Mouse (Mus musculus) A20 (cell line): ENCODE measurements around the gene Snrpa.

ENCODE experiments used
- DNase-seq: peaks from one replicate; pipeline ENCODE4 v3.0.0-alpha.2; 2011; ENCODE audit warnings: low read depth, low spot score

The Snrpa gene

GRCm38 (mm10) chr7:27195681-27196611 is at the start of gene Snrpa, which contains the start of gene BC024978:
Snrpa (minus strand) TSS chr7:27196271.
BC024978 (plus strand) TSS chr7:27195781.
- DNase-seq: peak; percentile 99

- DNase-seq: peak; percentile 57
Observed at GRCm38 (mm10) chr7:27244088-27244487, 48.0 kb upstream of the Snrpa start.

GRCm38 (mm10) chr7:27243211-27243610 is 47.1 kb upstream of the Snrpa start:
- DNase-seq: no peak

- no peak for DNase-seq
Observed at GRCm38 (mm10) chr7:27238568-27238967, 42.5 kb upstream of the Snrpa start.

GRCm38 (mm10) chr7:27237527-27237926 is 41.5 kb upstream of the Snrpa start:
- no peak for DNase-seq

GRCm38 (mm10) chr7:27235726-27236125 is 39.7 kb upstream of the Snrpa start:
- no peak for DNase-seq

- DNase-seq: no peak
Observed at GRCm38 (mm10) chr7:27233300-27233699, 37.2 kb upstream of the Snrpa start.

- peak; percentile 95 for DNase-seq
Observed at GRCm38 (mm10) chr7:27232781-27233281, 36.8 kb upstream of the Snrpa start, which contains the start of gene Coq8b. Coq8b (plus strand) TSS chr7:27233023.

- no peak for DNase-seq
Observed at GRCm38 (mm10) chr7:27231693-27232331, 35.7 kb upstream of the Snrpa start.

GRCm38 (mm10) chr7:27230781-27231180 is 34.7 kb upstream of the Snrpa start:
- peak; percentile 61 for DNase-seq

- DNase-seq: no peak
Observed at GRCm38 (mm10) chr7:27228865-27229264, 32.8 kb upstream of the Snrpa start.

GRCm38 (mm10) chr7:27228281-27228821 is 32.3 kb upstream of the Snrpa start, which contains the start of gene Itpkc:
Itpkc (minus strand) TSS chr7:27228661.
- DNase-seq: peak; percentile 96

- no peak for DNase-seq
Observed at GRCm38 (mm10) chr7:27227676-27228075, 31.6 kb upstream of the Snrpa start.

- no peak for DNase-seq
Observed at GRCm38 (mm10) chr7:27227276-27227675, 31.2 kb upstream of the Snrpa start.

GRCm38 (mm10) chr7:27224877-27225575 is 29.0 kb upstream of the Snrpa start:
- no peak for DNase-seq

- no peak for DNase-seq
Observed at GRCm38 (mm10) chr7:27222538-27222937, 26.5 kb upstream of the Snrpa start.

- no peak for DNase-seq
Observed at GRCm38 (mm10) chr7:27221939-27222338, 25.9 kb upstream of the Snrpa start.

- no peak for DNase-seq
Observed at GRCm38 (mm10) chr7:27219937-27220336, 23.9 kb upstream of the Snrpa start.

GRCm38 (mm10) chr7:27218586-27218985 is 22.5 kb upstream of the Snrpa start:
- DNase-seq: no peak

- no peak for DNase-seq
Observed at GRCm38 (mm10) chr7:27212626-27213025, 16.6 kb upstream of the Snrpa start.

- no peak for DNase-seq
Observed at GRCm38 (mm10) chr7:27203730-27204449, 7.8 kb upstream of the Snrpa start.
